Mouse (Mus musculus): ENCODE data around the gene Arntl2. TPM values are rescaled to one million over a fixed set of nuclear protein-coding genes. Genes with fewer than 3 reads are reported as not detected.
"Not testable (repeated sequence)": the region's sequence is repeated elsewhere in the genome, so short reads cannot be mapped to it uniquely, and the experiment has no call there.

Gene Arntl2
- polyA plus RNA-seq, 2 experiments from 2014 or later = 10.0 to 20.1 TPM

- ATAC-seq = no peak
Observed at GRCm38 (mm10) chr6:146850050-146850449, 54.2 kb downstream of the Arntl2 start, which contains the start of gene Smco2. Smco2 (plus strand) TSS chr6:146850104.

GRCm38 (mm10) chr6:146851916-146852315 is 56.1 kb downstream of the Arntl2 start:
- no peak for ATAC-seq

GRCm38 (mm10) chr6:146852739-146853138 is 56.9 kb downstream of the Arntl2 start:
- ATAC-seq = no peak

DNA sequence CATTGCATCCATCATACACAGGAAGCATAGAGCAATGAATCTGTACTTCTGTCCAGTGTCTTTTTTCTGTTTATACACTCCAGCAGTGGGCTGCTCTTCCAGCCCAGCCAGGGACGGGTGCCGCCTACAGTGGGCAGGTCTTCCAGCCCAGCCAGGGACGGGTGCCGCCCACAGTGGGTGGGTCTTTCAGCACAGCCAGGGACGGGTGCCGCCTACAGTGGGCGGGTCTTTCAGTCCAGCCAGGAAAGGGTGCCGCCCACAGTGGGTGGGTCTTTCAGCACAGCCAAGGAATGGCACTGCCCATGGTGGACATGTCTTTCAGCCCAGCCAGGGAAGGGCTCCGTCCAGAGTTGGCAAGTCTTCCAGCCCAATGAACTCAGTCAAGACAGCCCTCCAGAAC is 59.3 kb downstream of the Arntl2 start:
- no peak for ATAC-seq

GRCm38 (mm10) chr6:146857386-146857785 is 61.5 kb downstream of the Arntl2 start:
- no peak for ATAC-seq

GRCm38 (mm10) chr6:146863154-146863553 is 67.3 kb downstream of the Arntl2 start:
- no peak for ATAC-seq

DNA sequence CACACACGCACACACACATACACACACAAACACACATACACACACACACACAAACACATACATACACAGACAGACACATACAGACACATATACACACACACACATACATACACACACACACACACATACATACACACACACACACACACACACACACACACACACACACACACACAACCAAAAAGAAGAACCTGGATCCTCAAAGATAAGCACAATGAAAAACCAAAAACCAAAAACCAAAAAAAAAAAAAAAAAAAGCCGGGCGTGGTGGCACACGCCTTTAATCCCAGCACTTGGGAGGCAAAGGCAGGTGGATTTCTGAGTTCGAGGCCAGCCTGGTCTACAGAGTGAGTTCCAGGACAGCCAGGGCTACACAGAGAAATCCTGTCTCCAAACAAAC is 68.5 kb downstream of the Arntl2 start:
- not testable (repeated sequence) for ATAC-seq

- no peak for ATAC-seq
Observed at GRCm38 (mm10) chr6:146865701-146866100, 69.8 kb downstream of the Arntl2 start.

- no peak for ATAC-seq
Observed at GRCm38 (mm10) chr6:146871975-146872374, 76.1 kb downstream of the Arntl2 start.

GRCm38 (mm10) chr6:146874415-146874814 is 78.6 kb downstream of the Arntl2 start:
- no peak for ATAC-seq

DNA sequence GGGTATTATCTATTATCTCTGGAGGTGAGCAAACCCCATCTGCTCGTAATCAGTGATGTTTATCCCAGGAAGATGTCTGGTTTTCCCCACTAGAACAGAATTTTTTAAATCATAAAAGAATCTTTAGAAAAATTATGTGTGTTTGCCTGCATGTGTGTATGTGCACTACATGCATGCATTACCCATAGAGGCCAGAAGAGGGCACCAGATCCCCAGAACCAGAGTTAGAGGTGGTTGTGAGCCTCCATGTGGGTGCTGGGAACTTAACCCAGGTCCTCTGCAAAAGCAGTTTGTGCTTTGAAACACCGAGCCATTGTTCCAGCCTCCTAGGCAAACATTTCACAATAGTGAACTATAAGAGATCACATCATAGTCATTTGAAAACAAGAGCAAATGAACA is 81.0 kb downstream of the Arntl2 start:
- ATAC-seq = no peak

DNA sequence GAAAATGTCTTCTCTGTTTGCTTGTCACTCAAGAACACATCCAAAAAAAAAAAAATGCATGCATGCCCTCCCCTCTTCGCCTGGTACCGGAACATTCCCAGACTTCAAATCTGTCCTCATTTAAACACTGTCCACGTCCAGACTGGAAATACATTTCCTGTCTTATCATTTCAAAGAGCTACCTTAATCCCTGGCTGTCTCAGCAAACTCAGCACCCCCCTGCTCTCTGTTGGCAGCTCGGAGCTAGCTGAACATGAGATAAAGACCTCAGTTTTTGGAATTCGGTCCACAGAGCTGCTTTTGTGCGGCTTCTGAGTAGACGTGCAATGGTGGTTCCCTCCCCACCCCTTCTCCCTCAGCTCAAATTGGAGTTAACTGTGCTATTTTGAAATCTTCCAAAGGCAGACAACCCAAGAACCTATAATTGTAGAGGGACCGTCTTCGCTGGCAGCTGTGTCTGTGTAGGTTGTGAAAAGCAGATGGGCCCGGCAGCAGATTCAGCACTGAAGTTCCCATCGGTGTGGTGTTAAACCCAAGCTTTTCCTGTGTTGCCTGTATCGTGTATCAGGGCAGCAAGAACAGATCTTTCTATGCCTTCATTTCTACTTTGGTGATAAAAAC is 81.7 kb downstream of the Arntl2 start:
- no peak for ATAC-seq

- no peak for ATAC-seq
Observed at GRCm38 (mm10) chr6:146878926-146879325, 83.1 kb downstream of the Arntl2 start.

- ATAC-seq = no peak
Observed at GRCm38 (mm10) chr6:146879856-146880255, 84.0 kb downstream of the Arntl2 start.

GRCm38 (mm10) chr6:146880296-146880695 is 84.4 kb downstream of the Arntl2 start:
- ATAC-seq = no peak

GRCm38 (mm10) chr6:146881896-146882770 is 86.3 kb downstream of the Arntl2 start:
- no peak for ATAC-seq

Other genes starting within 250 kb of the Arntl2 start
- gene Fgfr1op2, start 218.9 kb upstream of the Arntl2 start, polyA plus RNA-seq (2017; shearing (Covaris generic)) = 100 to 1,000 TPM in 1 of 2 experiments, 10 to 100 TPM in 1; 94.8 to 109 TPM
- gene Ints13, start 218.2 kb upstream of the Arntl2 start, polyA plus RNA-seq (2017; shearing (Covaris generic)) = 10 to 100 TPM; 63.2 to 79.5 TPM
- gene Med21, start 153.5 kb upstream of the Arntl2 start, polyA plus RNA-seq (2017; shearing (Covaris generic)) = 10 to 100 TPM; 66.6 to 70.2 TPM
- 1 to 10 TPM; 2.5 to 4.7 TPM for gene Tm7sf3, start 153.2 kb upstream of the Arntl2 start, polyA plus RNA-seq (2017; shearing (Covaris generic))
- gene Stk38l, start 71.1 kb upstream of the Arntl2 start, polyA plus RNA-seq (2017; shearing (Covaris generic)) = 10 to 100 TPM; 17.6 to 23.5 TPM
- not detected for gene Smco2, start 54.0 kb downstream of the Arntl2 start, polyA plus RNA-seq (2017; shearing (Covaris generic))
- 1 to 10 TPM; 5.2 to 7.8 TPM for gene Ppfibp1, start 92.4 kb downstream of the Arntl2 start, polyA plus RNA-seq (2017; shearing (Covaris generic))
- not detected for gene 1700034J05Rik, start 158.4 kb downstream of the Arntl2 start, polyA plus RNA-seq (2017; shearing (Covaris generic))
- gene Rep15, start 236.5 kb downstream of the Arntl2 start, polyA plus RNA-seq (2017; shearing (Covaris generic)) = under 1 TPM; 0.29 to 0.95 TPM
- gene Mrps35, start 246.7 kb downstream of the Arntl2 start, polyA plus RNA-seq (2017; shearing (Covaris generic)) = 10 to 100 TPM; 92.3 to 93.8 TPM